Mouse (Mus musculus): ENCODE data around the gene Lgi4. TPM values are rescaled to one million over a fixed set of nuclear protein-coding genes. Genes with fewer than 3 reads are reported as not detected.

The Lgi4 gene
- polyA plus RNA-seq, 1 experiment from 2014 or later, result 2.4 TPM

DNA sequence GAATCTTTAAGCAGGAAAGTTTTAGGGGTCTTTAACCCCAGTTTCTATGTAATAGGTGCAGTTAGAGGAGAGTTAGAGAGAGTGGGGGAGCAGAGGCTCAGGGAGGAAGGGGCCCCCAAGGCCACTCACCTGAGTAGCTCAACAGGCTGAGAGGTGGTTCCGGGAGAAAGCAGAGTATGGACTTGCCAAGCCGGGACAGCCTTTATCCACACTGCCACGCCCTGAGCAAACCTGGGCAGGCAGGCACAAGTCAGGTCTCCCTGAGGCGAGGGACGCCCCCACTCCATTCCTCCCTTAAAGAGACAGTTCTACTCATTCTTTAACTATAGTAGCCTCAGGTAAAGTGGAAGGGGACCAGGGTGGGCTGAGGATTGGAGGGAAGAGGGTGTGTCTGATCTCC is 17.4 kb downstream of the Lgi4 start, which contains the start of gene Fxyd3:
Fxyd3 (minus strand) TSS at position 213 of the 400 bp plus-strand sequence.
- WGBS, result 38% methylated on average over 5 of the region's 5 CpGs
- peak within 1 kb of the TSS; percentile 34 for H3K4me2 ChIP-seq (ENCODE audit: low read length)
- peak within 1 kb of the TSS; percentile 3; the same call in 1 of the 2 replicates for H3K27ac ChIP-seq (ENCODE audit: low read depth)
- no peaks in the 10 kb centered on the region for H3K27me3 ChIP-seq (replicated peaks; ENCODE audit: control insufficient read depth, insufficient read depth, low read length)
- H3K36me3 ChIP-seq (ENCODE audit: control insufficient read depth, insufficient read depth, low read length), result no peaks in the 10 kb centered on the region
- DNase-seq (ENCODE audit: low spot score) (no peak), ATAC-seq (replicated peaks; ENCODE audit: low FRiP score, low TSS enrichment, low read depth) (peak; percentile 64; the same call in 1 of the 2 replicates)
- no peaks in the 10 kb centered on the region for H3K9me3 ChIP-seq (ENCODE audit: control insufficient read depth, low read length)
- no peak within 1 kb of the TSS for H3K4me3 ChIP-seq (ENCODE audit: low read depth, low read length)
- no peaks in the 10 kb centered on the region; the same call in 1 of the 2 replicates for H3K4me1 ChIP-seq (replicated peaks; ENCODE audit: control insufficient read depth, insufficient read depth, low read length)
- no peak within 1 kb of the TSS for H3K9ac ChIP-seq (ENCODE audit: low read length)

DNA sequence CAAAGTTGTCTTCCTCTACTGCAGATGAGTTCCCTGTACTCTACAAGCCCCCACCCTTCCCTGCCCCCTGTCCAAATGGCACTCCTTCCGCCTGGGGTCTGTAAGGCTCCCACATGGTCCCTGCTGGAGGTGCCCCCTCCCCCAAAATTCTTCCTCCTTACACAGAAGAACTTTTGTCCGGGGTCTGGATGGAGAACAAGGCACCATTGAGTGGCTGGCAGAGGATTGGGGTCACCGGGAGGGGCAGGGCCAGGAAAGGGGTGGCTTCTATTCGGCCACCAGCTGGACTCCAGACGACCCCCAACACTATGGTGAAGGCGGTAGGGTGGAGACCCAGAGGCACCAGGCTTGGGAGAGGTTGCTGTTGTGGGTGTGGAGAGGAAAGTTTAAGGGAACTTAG is 18.3 kb downstream of the Lgi4 start:
- Histone ChIP-seq H3K9me3 (ENCODE audit: control insufficient read depth, low read length) (no peaks in the 10 kb centered on the region), H3K27me3 (replicated peaks; ENCODE audit: control insufficient read depth, insufficient read depth, low read length) (no peaks in the 10 kb centered on the region), H3K27ac (ENCODE audit: low read depth) (no peak overlapping the region), H3K9ac (ENCODE audit: low read length) (no peak overlapping the region), H3K4me2 (ENCODE audit: low read length) (no peak overlapping the region), H3K36me3 (ENCODE audit: control insufficient read depth, insufficient read depth, low read length) (no peaks in the 10 kb centered on the region), H3K4me1 (replicated peaks; ENCODE audit: control insufficient read depth, insufficient read depth, low read length) (no peaks in the 10 kb centered on the region; the same call in 1 of the 2 replicates), H3K4me3 (ENCODE audit: low read depth, low read length) (no peak overlapping the region)
- peak; percentile 32 for ATAC-seq (replicated peaks; ENCODE audit: low FRiP score, low TSS enrichment, low read depth)
- DNase-seq (ENCODE audit: low spot score), result no peak
- WGBS, result 56% methylated on average over 6 of the region's 6 CpGs

DNA sequence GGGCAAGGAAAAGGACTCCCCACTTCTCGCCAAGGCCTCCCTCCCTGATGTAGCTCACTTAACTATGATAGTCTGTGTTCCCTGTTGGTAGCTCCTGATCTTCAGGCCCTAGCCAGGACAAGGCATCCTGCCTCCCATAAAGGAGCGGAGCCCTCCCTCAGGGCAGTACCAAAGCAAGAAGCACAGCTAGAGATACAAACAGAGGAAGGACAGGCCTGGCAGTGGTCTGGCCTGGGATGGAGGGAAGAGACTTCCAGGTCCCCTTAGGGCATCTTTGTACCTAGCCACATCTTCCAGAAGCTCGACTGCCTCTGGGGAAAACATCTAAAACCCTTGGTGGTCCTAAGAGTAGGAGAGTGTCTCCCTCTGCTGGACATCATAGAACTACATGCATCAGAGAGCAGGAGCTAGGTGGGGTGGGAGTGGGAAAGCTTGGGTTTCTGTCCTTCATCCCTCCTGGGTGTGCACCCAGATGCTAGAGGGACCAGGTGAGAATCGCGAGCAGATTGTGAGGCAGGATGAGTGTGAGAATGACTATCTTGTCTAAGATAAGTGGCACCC is 18.8 kb downstream of the Lgi4 start:
- H3K9me3 ChIP-seq (ENCODE audit: control insufficient read depth, low read length), result no peaks in the 10 kb centered on the region
- peak; percentile 73 for DNase-seq (ENCODE audit: low spot score)
- H3K4me1 ChIP-seq (replicated peaks; ENCODE audit: control insufficient read depth, insufficient read depth, low read length), result no peaks in the 10 kb centered on the region
- no peak overlapping the region for H3K4me3 ChIP-seq (ENCODE audit: low read depth, low read length)
- no peak overlapping the region for H3K4me2 ChIP-seq (ENCODE audit: low read length)
- peak; percentile 52 for ATAC-seq (replicated peaks; ENCODE audit: low FRiP score, low TSS enrichment, low read depth)
- WGBS, result 32% methylated on average over 5 of the region's 5 CpGs
- H3K27ac ChIP-seq (ENCODE audit: low read depth), result no peak overlapping the region
- no peaks in the 10 kb centered on the region for H3K27me3 ChIP-seq (replicated peaks; ENCODE audit: control insufficient read depth, insufficient read depth, low read length)
- H3K36me3 ChIP-seq (ENCODE audit: control insufficient read depth, insufficient read depth, low read length), result no peaks in the 10 kb centered on the region
- no peak overlapping the region for H3K9ac ChIP-seq (ENCODE audit: low read length)

DNA sequence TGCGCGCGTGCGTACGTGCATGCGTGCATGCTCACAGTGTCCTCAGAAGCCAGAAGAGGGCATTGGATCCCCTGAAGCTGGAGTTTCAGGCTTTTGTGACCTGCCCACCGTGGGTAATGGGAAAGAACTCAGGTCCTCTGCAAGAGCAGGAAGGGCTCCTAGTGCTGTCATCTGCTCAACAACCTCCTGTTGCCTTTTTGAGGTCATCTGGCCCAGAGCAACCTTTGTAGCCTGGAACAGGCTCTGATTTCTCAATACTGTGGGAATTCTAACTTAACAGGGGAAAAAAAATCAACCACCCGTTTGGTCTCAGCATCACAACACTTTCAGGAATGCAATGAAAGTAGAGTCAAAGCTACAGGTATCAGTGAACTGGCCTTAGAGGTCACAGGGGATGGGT is 20.5 kb downstream of the Lgi4 start:
- no peak overlapping the region for H3K4me2 ChIP-seq (ENCODE audit: low read length)
- 84% methylated on average over 8 of the region's 8 CpGs for WGBS
- no peaks in the 10 kb centered on the region for H3K27me3 ChIP-seq (replicated peaks; ENCODE audit: control insufficient read depth, insufficient read depth, low read length)
- peaks cover 7% of the 10 kb centered on the region; the same call in 1 of the 2 replicates for H3K4me1 ChIP-seq (replicated peaks; ENCODE audit: control insufficient read depth, insufficient read depth, low read length)
- no peak overlapping the region for H3K27ac ChIP-seq (ENCODE audit: low read depth)
- H3K36me3 ChIP-seq (ENCODE audit: control insufficient read depth, insufficient read depth, low read length), result no peaks in the 10 kb centered on the region
- H3K4me3 ChIP-seq (ENCODE audit: low read depth, low read length), result no peak overlapping the region
- DNase-seq (ENCODE audit: low spot score) (no peak), ATAC-seq (replicated peaks; ENCODE audit: low FRiP score, low TSS enrichment, low read depth) (no peak)
- no peaks in the 10 kb centered on the region for H3K9me3 ChIP-seq (ENCODE audit: control insufficient read depth, low read length)
- no peak overlapping the region for H3K9ac ChIP-seq (ENCODE audit: low read length)

DNA sequence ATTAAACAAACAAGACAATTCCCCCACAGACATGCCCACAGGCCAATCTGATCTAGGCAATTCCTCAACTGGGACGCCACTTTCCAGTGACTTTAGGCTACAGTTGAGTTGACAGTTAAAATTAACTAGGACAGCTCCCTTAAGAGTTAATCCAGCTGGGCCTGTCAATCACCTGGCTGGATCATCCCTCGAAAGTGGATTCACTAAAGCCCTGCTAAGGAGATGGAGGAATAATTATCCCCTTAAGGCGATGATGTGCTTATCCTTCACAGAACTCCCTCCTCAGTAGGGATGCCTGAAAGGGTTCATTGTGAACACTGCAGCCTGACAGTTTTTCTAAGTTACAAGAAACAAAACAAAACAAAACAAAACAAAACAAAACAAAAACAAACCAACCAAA is 21.5 kb downstream of the Lgi4 start:
- Histone ChIP-seq H3K9me3 (ENCODE audit: control insufficient read depth, low read length) (no peaks in the 10 kb centered on the region), H3K9ac (ENCODE audit: low read length) (no peak overlapping the region), H3K4me3 (ENCODE audit: low read depth, low read length) (no peak overlapping the region), H3K4me2 (ENCODE audit: low read length) (no peak overlapping the region), H3K36me3 (ENCODE audit: control insufficient read depth, insufficient read depth, low read length) (no peaks in the 10 kb centered on the region), H3K27me3 (replicated peaks; ENCODE audit: control insufficient read depth, insufficient read depth, low read length) (no peaks in the 10 kb centered on the region), H3K27ac (ENCODE audit: low read depth) (no peak overlapping the region), H3K4me1 (replicated peaks; ENCODE audit: control insufficient read depth, insufficient read depth, low read length) (peaks cover 10% of the 10 kb centered on the region; the same call in 1 of the 2 replicates)
- DNase-seq (ENCODE audit: low spot score), result no peak
- no peak for ATAC-seq (replicated peaks; ENCODE audit: low FRiP score, low TSS enrichment, low read depth)
- WGBS, result 66% methylated on average over 3 of the region's 3 CpGs

DNA sequence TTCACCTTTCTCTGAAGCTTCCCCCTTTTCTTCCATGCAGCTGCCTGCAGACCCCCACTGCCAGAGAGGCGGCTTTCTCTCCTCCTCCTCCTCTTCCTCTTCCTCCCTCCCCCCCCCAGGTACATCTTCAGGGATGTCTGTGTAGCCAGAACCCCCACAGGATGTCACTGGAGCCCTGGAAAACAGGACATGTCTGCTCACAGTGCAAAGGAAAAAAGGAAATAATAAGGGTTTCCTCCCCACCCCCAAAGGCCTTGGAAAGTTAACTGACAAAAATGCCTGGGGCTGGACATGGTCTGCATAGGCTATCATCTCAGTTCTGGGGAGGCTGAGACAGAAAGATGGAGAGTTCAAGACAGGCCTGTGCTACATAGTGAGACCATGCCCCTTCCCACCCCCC is 22.0 kb downstream of the Lgi4 start:
- WGBS, result 50% methylated on average over 1 of the region's 1 CpGs
- Histone ChIP-seq H3K4me2 (ENCODE audit: low read length) (no peak overlapping the region), H3K4me3 (ENCODE audit: low read depth, low read length) (no peak overlapping the region), H3K27me3 (replicated peaks; ENCODE audit: control insufficient read depth, insufficient read depth, low read length) (no peaks in the 10 kb centered on the region), H3K4me1 (replicated peaks; ENCODE audit: control insufficient read depth, insufficient read depth, low read length) (peaks cover 10% of the 10 kb centered on the region; the same call in 1 of the 2 replicates), H3K9ac (ENCODE audit: low read length) (no peak overlapping the region), H3K9me3 (ENCODE audit: control insufficient read depth, low read length) (no peaks in the 10 kb centered on the region), H3K36me3 (ENCODE audit: control insufficient read depth, insufficient read depth, low read length) (no peaks in the 10 kb centered on the region), H3K27ac (ENCODE audit: low read depth) (no peak overlapping the region)
- ATAC-seq (replicated peaks; ENCODE audit: low FRiP score, low TSS enrichment, low read depth) (no peak), DNase-seq (ENCODE audit: low spot score) (no peak)

DNA sequence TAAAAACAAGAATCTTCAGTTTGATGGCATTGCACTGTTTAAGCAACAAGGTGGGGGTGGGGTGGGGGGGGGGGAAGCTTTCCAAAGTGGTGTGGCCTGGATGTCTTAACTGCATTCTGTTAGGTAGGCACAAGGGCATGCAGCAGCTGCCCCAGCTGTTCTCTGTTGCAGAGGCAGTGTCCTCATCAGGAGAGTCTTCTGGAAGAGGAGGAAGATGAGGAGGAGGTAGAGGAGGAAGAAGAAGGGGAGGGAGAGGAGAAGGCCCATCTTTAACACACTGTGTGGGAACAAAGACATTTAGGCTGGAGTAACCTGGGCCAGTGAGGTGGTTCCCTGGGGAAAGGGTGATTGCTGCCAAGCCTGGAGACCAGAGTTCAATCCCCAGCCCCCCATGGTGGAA is 23.0 kb downstream of the Lgi4 start:
- ATAC-seq (replicated peaks; ENCODE audit: low FRiP score, low TSS enrichment, low read depth), result no peak
- H3K27ac ChIP-seq (ENCODE audit: low read depth), result no peak overlapping the region

DNA sequence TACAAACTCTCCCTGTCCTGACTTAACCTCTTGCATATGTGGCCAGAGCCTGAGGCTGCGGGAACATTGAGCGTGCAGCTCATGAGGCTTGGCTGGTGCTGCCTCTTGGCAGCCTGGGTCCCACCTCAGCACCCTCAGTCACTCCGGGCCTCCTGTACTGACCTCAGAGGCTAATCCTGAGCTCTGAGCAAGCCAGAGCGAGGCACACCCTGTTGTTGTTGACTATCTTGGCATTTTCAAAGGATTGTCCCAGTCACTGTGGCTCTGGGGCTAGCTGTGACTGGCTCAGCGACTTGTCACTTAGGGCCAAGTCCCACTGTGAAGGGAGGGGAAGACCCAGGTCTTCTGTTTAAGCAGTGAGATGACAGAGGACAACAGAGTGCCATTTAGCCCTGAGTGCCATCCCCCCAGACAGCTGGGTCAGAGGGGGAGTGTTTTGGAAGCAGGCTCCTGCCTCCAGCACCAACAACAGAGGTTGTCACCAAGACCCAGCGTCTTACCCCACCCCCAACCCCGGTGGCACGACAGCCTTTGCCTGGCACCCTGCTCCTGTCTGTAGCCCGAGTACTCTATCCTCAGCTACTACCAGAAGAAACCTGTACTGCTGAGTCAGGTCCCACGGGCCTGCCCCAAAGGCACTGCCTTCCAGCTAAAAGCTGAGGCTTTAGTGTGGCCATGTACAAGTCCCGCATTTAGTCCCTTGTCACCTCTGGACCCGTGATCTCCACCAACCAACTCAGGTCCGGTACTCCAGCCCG is 23.9 kb downstream of the Lgi4 start:
- Histone ChIP-seq H3K36me3 (ENCODE audit: control insufficient read depth, insufficient read depth, low read length) (no peaks in the 10 kb centered on the region), H3K27ac (ENCODE audit: low read depth) (no peak overlapping the region)

More for the DNA sequence above, 23.0 kb downstream of the Lgi4 start:
- Histone ChIP-seq H3K4me2 (ENCODE audit: low read length) (no peak overlapping the region), H3K36me3 (ENCODE audit: control insufficient read depth, insufficient read depth, low read length) (no peaks in the 10 kb centered on the region), H3K4me3 (ENCODE audit: low read depth, low read length) (no peak overlapping the region), H3K27me3 (replicated peaks; ENCODE audit: control insufficient read depth, insufficient read depth, low read length) (no peaks in the 10 kb centered on the region), H3K9me3 (ENCODE audit: control insufficient read depth, low read length) (no peaks in the 10 kb centered on the region), H3K4me1 (replicated peaks; ENCODE audit: control insufficient read depth, insufficient read depth, low read length) (peaks cover 10% of the 10 kb centered on the region; the same call in 1 of the 2 replicates), H3K9ac (ENCODE audit: low read length) (no peak overlapping the region)
- DNase-seq (ENCODE audit: low spot score), result no peak

More for the DNA sequence above, 23.9 kb downstream of the Lgi4 start:
- Histone ChIP-seq H3K9me3 (ENCODE audit: control insufficient read depth, low read length) (no peaks in the 10 kb centered on the region), H3K9ac (ENCODE audit: low read length) (no peak overlapping the region), H3K4me1 (replicated peaks; ENCODE audit: control insufficient read depth, insufficient read depth, low read length) (peaks cover 10% of the 10 kb centered on the region; the same call in 1 of the 2 replicates), H3K4me3 (ENCODE audit: low read depth, low read length) (no peak overlapping the region), H3K27me3 (replicated peaks; ENCODE audit: control insufficient read depth, insufficient read depth, low read length) (no peaks in the 10 kb centered on the region), H3K4me2 (ENCODE audit: low read length) (no peak overlapping the region)
- no peak for DNase-seq (ENCODE audit: low spot score)
- WGBS, result 63% methylated on average over 14 of the region's 14 CpGs
- no peak for ATAC-seq (replicated peaks; ENCODE audit: low FRiP score, low TSS enrichment, low read depth)
